Mouse (Mus musculus): ENCODE results near the gene Agxt2.

Agxt2 gene

GRCm38 (mm10) chr15:10426545-10427266 lies 68.4 kb downstream of the Agxt2 start:
- DNase-seq = no peak

- DNase-seq = no peak
These were observed 78.6 kb downstream of the Agxt2 start for GRCm38 (mm10) chr15:10436893-10437292.

- peak; percentile 17 for DNase-seq
These were observed 81.6 kb downstream of the Agxt2 start for GRCm38 (mm10) chr15:10439963-10440362.

GRCm38 (mm10) chr15:10441493-10441892 lies 83.2 kb downstream of the Agxt2 start:
- no peak for DNase-seq

GRCm38 (mm10) chr15:10442275-10442674 lies 83.9 kb downstream of the Agxt2 start:
- DNase-seq = no peak

GRCm38 (mm10) chr15:10447102-10447501 lies 88.8 kb downstream of the Agxt2 start:
- DNase-seq = no peak

Data from kidney, adult 18-20 months (tissue).